Mouse (Mus musculus) forebrain, embryonic 14.5 days (tissue): ENCODE data around the gene 3110082I17Rik. TPM values are rescaled to one million over a fixed set of nuclear protein-coding genes. Genes with fewer than 3 reads are reported as not detected.

Source experiments
- ATAC-seq: fragments of 200-750 bp; cut with Nextera tagmentation; 2 replicates; pipeline ENCODE4 v1.8.0; 2017; ENCODE audit warnings: mild to moderate bottlenecking, moderate library complexity
- DNase-seq: peaks from one replicate; pipeline ENCODE4 v3.0.0-alpha.2; 2015; ENCODE audit warnings: low spot score
- H3K27ac ChIP-seq: fragments of 300-500 bp; sonication (generic); 2 replicates; pipeline ENCODE4 v1.5.1; 2014; ENCODE audit warnings: low read depth, mild to moderate bottlenecking, control low read depth, low read length, moderate library complexity
- H3K27me3 ChIP-seq: fragments of 300-500 bp; sonication (generic); replicated peaks from 2 replicates; pipeline ENCODE4 v1.6.1; 2014; ENCODE audit warnings: low read length, control low read depth, mixed read lengths; ENCODE audit not compliant: control insufficient read depth, insufficient read depth
- H3K36me3 ChIP-seq: fragments of 300-500 bp; sonication (generic); 2 replicates; pipeline ENCODE4 v1.6.1; 2014; ENCODE audit warnings: low read length, control low read depth; ENCODE audit not compliant: control insufficient read depth, insufficient read depth
- H3K4me1 ChIP-seq: fragments of 300-500 bp; sonication (generic); 2 replicates; pipeline ENCODE4 v1.6.1; 2014; ENCODE audit warnings: antibody characterized with exemption, low read length, control low read depth; ENCODE audit not compliant: control insufficient read depth, insufficient read depth
- H3K4me2 ChIP-seq: fragments of 300-500 bp; sonication (generic); 2 replicates; pipeline ENCODE4 v1.6.1; 2014; ENCODE audit warnings: mild to moderate bottlenecking, control low read depth, low read length
- H3K4me3 ChIP-seq: fragments of 300-500 bp; sonication (generic); 2 replicates; pipeline ENCODE4 v1.5.1; 2014; ENCODE audit warnings: low read depth, low read length, control low read depth
- H3K9ac ChIP-seq: fragments of 300-500 bp; sonication (generic); 2 replicates; pipeline ENCODE4 v1.6.1; 2014; ENCODE audit warnings: mild to moderate bottlenecking, low read length, control low read depth, moderate library complexity
- H3K9me3 ChIP-seq: fragments of 300-500 bp; sonication (generic); replicated peaks from 2 replicates; pipeline ENCODE4 v1.6.1; 2016; ENCODE audit warnings: low read length, control low read depth, mixed read lengths; ENCODE audit not compliant: control insufficient read depth
- WGBS: fragments of 180-500 bp; shearing (Covaris S2); extraction: QIAGEN DNeasy Blood & Tissue Kit; methylation state at CpG from one replicate; pipeline ENCODE4 v1.1.7; 2014; 5-methylcytosine and 5-hydroxymethylcytosine counted together
- polyA plus RNA-seq: library from polyadenylated mRNA; unstranded; fragments of >200 nt; fragmentation: Nextera tagmentation; extraction: Ambion mirVana; gene quantifications from 2 replicates; pipeline ENCODE4 v1.2.1, GENCODE M21; 2014

Gene 3110082I17Rik
- polyA plus RNA-seq, 1 experiment from 2014 or later: 14.9 TPM

DNA sequence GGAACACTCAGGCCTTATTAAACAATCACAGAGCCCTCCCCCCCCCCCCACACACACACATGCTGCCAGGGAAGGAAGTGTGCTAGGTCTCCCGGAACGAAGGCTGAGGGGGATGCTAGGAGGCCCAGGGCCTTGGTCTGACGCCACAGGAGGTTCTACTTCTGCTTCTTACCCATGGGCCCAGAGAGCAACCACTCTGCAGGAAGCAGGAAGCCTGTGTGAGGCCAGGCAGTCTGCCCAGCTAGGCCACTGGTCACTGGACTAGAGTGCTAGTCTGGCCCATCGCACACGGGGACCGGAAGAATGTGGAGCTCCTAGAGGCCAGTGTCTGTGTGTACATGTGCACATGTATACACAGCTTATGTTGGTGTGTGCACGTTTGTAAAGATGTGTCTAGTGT is 51.8 kb downstream of the 3110082I17Rik start:
- Histone ChIP-seq H3K27ac (no peak overlapping the region), H3K4me3 (no peak overlapping the region), H3K9me3 (no peaks in the 10 kb centered on the region), H3K4me2 (no peak overlapping the region), H3K4me1 (no peaks in the 10 kb centered on the region), H3K36me3 (no peaks in the 10 kb centered on the region), H3K27me3 (no peaks in the 10 kb centered on the region), H3K9ac (no peak overlapping the region)
- WGBS: 86% methylated on average over 7 of the region's 7 CpGs
- no peak for ATAC-seq
- DNase-seq: no peak

GRCm38 (mm10) chr5:139407121-139407885 is 53.0 kb downstream of the 3110082I17Rik start:
- WGBS: 92% methylated on average over 14 of the region's 14 CpGs

DNA sequence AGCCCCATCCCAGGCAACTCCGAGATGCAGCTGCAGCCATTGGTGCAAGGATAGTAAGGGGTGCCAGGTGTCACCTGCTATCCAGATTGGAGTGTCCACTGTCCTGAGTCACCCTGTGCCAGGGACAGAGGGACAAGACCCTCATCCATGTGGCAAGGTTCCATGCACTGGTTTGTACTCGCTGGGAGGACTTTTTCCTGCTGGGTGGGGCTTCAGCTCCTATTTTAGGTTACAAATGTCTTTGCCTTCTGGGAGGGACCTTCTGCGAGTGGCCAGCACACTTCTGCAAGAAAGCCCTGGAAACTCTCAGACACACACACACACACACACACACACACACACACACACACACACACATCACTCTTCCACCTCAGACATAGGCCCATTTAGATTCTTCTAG is 54.4 kb downstream of the 3110082I17Rik start:
- no peaks in the 10 kb centered on the region for H3K9me3 ChIP-seq
- H3K27ac ChIP-seq: no peak overlapping the region
- H3K9ac ChIP-seq: no peak overlapping the region
- H3K4me3 ChIP-seq: no peak overlapping the region
- DNase-seq (no peak), ATAC-seq (no peak)
- H3K4me1 ChIP-seq: no peaks in the 10 kb centered on the region
- H3K27me3 ChIP-seq: no peaks in the 10 kb centered on the region
- no peak overlapping the region for H3K4me2 ChIP-seq
- H3K36me3 ChIP-seq: no peaks in the 10 kb centered on the region
- 81% methylated on average over 3 of the region's 3 CpGs for WGBS

More at GRCm38 (mm10) chr5:139407121-139407885, 53.0 kb downstream of the 3110082I17Rik start:
- no peak overlapping the region for H3K27ac ChIP-seq
- H3K9ac ChIP-seq: no peak overlapping the region
- no peaks in the 10 kb centered on the region for H3K4me1 ChIP-seq
- H3K9me3 ChIP-seq: no peaks in the 10 kb centered on the region
- no peaks in the 10 kb centered on the region for H3K36me3 ChIP-seq
- DNase-seq: no peak
- no peaks in the 10 kb centered on the region for H3K27me3 ChIP-seq
- no peak overlapping the region for H3K4me3 ChIP-seq
- no peak overlapping the region for H3K4me2 ChIP-seq
- no peak for ATAC-seq

DNA sequence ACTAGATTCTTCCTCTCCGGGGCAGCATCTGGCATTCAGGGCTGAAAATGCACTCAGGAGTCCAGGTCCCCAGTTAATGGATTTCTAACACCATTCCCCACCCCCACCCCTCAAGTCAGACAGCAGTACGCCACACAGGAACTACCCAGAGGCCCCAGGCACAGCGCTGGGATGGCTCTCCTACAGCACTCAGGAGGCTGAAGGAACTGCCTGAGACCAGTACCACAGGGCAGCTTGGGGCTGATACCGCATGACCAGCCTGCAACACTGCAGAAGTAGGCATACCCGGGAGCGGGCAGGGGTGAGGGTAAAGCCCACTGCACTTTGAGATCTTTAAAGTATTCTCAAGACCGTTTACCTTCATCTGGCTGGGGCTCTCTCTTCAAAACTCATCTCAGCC is 54.8 kb downstream of the 3110082I17Rik start:
- Histone ChIP-seq H3K9me3 (no peaks in the 10 kb centered on the region), H3K27ac (no peak overlapping the region), H3K9ac (no peak overlapping the region), H3K36me3 (no peaks in the 10 kb centered on the region), H3K27me3 (no peaks in the 10 kb centered on the region), H3K4me3 (no peak overlapping the region), H3K4me1 (no peaks in the 10 kb centered on the region), H3K4me2 (no peak overlapping the region)
- DNase-seq (no peak), ATAC-seq (no peak)
- WGBS: 90% methylated on average over 7 of the region's 7 CpGs

- no peaks in the 10 kb centered on the region for H3K27me3 ChIP-seq
- H3K27ac ChIP-seq: no peak within 1 kb of the TSS
- H3K4me2 ChIP-seq: no peak within 1 kb of the TSS
- no peak within 1 kb of the TSS for H3K9ac ChIP-seq
- H3K9me3 ChIP-seq: no peaks in the 10 kb centered on the region
- no peaks in the 10 kb centered on the region for H3K36me3 ChIP-seq
- no peaks in the 10 kb centered on the region for H3K4me1 ChIP-seq
- DNase-seq (no peak), ATAC-seq (no peak)
- H3K4me3 ChIP-seq: no peak within 1 kb of the TSS
- WGBS: 85% methylated on average over 6 of the region's 6 CpGs
Observed at GRCm38 (mm10) chr5:139404801-139405401, 55.4 kb downstream of the 3110082I17Rik start, which contains the start of gene C130050O18Rik. TSS of gene C130050O18Rik (plus strand) at chr5:139405280.

DNA sequence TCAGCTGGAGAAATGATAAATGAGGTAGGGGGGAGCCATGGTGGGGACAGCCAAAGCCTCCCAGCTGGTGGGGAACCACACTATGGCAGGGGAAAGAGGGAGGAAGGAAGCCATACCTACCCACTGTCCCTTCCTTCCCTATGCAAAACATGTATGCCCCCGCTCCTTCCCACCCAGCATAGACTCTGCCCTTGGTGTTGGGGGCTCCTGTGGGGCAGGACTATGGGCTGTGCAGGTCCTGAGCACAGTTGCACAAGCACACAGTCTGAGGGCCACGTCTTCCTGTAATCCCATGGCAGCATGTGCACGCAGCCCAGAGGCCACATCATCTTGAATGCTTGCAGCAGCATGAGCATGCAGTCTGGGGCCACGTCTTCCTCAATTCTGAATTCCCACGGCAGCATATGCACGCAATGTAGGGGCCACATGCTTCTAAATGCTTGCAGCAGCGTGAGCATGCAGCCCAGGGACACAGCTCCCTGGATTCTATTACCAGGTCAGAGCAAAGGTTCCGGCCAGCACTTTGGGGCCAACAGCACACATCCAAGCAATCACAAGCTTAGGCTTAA is 56.6 kb downstream of the 3110082I17Rik start:
- ATAC-seq (no peak), DNase-seq (no peak)
- WGBS: 91% methylated on average over 8 of the region's 8 CpGs

DNA sequence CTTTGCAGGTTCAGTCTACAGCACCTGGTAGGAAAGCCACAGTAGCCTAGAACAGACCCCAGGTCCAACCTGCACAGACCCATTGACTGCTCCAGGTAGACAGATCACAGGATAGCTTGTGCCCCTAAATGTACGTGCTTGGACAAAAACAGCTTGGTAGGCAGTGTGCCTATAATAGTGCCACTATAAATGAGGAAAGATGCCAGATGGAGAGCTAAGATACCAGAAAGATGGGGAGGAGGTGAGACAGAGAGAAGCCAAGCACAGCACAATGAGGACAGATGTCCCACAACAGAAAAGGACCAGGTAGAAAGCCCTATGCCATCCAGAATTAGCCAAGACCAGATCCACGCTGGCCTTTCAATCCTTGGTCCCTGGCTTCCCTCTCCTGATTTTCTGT is 58.2 kb downstream of the 3110082I17Rik start:
- WGBS: 93% methylated on average over 2 of the region's 2 CpGs
- no peaks in the 10 kb centered on the region for H3K9me3 ChIP-seq
- H3K27ac ChIP-seq: no peak overlapping the region
- H3K4me3 ChIP-seq: no peak overlapping the region
- no peaks in the 10 kb centered on the region for H3K36me3 ChIP-seq
- DNase-seq (no peak), ATAC-seq (no peak)
- H3K4me1 ChIP-seq: no peaks in the 10 kb centered on the region
- no peaks in the 10 kb centered on the region for H3K27me3 ChIP-seq
- no peak overlapping the region for H3K9ac ChIP-seq
- no peak overlapping the region for H3K4me2 ChIP-seq

More for the DNA sequence above, 56.6 kb downstream of the 3110082I17Rik start:
- no peaks in the 10 kb centered on the region for H3K4me1 ChIP-seq
- H3K9ac ChIP-seq: no peak overlapping the region
- no peak overlapping the region for H3K27ac ChIP-seq
- H3K9me3 ChIP-seq: no peaks in the 10 kb centered on the region
- no peaks in the 10 kb centered on the region for H3K27me3 ChIP-seq
- H3K36me3 ChIP-seq: no peaks in the 10 kb centered on the region
- H3K4me2 ChIP-seq: no peak overlapping the region
- H3K4me3 ChIP-seq: no peak overlapping the region

DNA sequence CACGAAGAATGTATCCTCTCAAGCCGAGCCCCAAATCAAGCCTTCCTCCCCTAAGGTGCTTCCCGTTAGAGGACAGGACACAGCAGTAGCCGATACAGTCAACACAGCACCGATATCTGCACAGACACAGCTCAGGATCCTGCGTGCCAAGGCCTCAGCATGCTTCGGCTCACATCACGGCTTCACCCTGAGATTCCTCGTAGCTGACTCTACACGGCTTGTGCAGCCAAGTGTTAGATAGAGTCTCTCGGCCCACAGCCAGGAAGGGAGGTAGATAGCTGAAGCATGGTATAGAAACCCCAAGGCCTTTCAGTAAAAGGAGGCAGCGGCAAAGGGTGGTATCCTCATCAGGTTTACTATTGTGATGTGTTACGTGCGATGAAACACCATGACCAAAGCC is 60.3 kb downstream of the 3110082I17Rik start:
- Histone ChIP-seq H3K27ac (no peak overlapping the region), H3K9ac (no peak overlapping the region), H3K27me3 (no peaks in the 10 kb centered on the region), H3K4me2 (no peak overlapping the region), H3K36me3 (no peaks in the 10 kb centered on the region), H3K4me1 (no peaks in the 10 kb centered on the region), H3K4me3 (no peak overlapping the region), H3K9me3 (no peaks in the 10 kb centered on the region)
- DNase-seq: no peak
- 91% methylated on average over 14 of the region's 14 CpGs for WGBS
- ATAC-seq: no peak

DNA sequence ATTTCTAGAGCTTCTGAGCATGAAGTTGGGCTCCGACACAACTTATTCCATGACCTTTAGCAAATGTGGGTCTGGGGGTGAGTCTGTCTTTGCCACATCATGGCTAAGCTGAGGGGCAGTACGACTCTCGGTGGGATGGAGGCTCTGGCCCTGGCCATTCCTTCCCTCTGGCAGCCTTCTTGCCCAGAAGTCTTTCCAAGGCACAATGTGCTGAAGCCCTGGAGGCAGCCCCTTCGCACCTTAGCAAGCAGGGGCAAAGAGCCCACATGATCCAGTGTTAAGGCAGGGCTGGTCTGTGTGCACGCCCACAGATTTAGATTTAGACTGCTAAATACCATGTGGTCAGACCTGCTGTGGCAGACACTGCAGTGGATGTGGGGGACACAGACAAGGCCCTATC is 61.5 kb downstream of the 3110082I17Rik start:
- H3K9ac ChIP-seq: no peak overlapping the region
- H3K36me3 ChIP-seq: no peaks in the 10 kb centered on the region
- no peak overlapping the region for H3K4me3 ChIP-seq
- H3K9me3 ChIP-seq: no peaks in the 10 kb centered on the region
- DNase-seq (no peak), ATAC-seq (no peak)
- H3K27me3 ChIP-seq: no peaks in the 10 kb centered on the region
- no peak overlapping the region for H3K4me2 ChIP-seq
- no peak overlapping the region for H3K27ac ChIP-seq
- no peaks in the 10 kb centered on the region for H3K4me1 ChIP-seq
- 88% methylated on average over 5 of the region's 5 CpGs for WGBS
